Mouse (Mus musculus) spleen, postnatal 10 days (tissue): ENCODE results near the gene Igsf8.
A peak's percentile ranks its signal among the peaks of the same experiment; 100 is the strongest.
"Not testable (repeated sequence)": the region's sequence is repeated elsewhere in the genome, so short reads cannot be mapped to it uniquely, and the experiment has no call there.

ENCODE experiments used
- DNase-seq, 2 experiments: peaks; one replicate each; pipeline ENCODE4 v3.0.0; 2021 to 2022; ENCODE audit warnings: low spot score in 2 of 2

Gene Igsf8

DNA sequence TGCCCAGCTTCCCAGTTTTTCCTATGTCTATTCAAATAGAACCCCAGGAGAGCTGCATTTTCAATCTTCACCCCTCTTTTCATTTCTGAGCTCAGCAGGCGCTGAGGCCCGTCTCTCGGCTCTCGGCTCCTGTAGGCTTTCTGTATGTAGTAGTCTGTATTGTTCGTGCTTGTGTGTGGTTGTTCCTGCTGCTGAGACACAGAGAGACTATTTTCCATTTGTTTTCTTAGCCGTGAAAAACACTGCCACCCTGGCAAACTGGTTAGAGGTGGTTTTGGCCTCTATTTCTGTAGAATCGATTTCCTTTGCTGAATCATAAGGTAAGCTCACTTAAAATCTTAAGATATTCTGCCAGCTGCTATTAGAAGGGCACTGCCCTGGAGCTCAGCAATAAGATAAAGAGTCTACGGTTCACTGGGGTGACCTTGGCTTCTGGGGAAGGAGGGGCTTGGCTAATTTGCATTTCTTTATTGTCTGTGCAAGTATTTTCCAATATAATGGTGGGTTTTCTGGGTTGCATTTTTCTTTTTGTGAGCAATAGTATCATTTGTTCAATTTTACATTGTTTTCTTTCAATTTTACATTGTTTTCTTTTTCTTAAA lies at the start of gene Igsf8:
Igsf8 (plus strand) TSS at position 165 of the 602 bp plus-strand sequence.
- DNase-seq = no peak

DNA sequence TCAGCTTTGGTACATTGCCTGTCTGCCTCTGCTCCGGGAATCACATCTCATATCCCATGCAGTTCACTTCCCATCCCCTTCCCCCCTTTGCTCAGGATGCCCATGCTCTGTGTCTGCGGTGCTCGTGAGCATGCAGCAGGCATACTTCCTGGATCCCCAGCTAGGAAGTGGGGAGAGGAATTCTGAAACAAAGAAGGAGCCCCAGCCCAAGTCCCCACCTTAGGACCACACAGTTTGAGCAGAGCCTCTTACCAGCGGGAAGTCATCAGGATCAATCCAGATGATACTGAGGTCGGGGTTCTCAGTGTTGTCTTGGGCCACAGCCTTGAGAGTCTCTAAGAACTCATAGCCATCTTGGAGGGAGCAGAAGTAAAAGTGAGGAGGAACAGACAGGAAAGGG lies 48.7 kb upstream of the Igsf8 start:
- no peak for DNase-seq

DNA sequence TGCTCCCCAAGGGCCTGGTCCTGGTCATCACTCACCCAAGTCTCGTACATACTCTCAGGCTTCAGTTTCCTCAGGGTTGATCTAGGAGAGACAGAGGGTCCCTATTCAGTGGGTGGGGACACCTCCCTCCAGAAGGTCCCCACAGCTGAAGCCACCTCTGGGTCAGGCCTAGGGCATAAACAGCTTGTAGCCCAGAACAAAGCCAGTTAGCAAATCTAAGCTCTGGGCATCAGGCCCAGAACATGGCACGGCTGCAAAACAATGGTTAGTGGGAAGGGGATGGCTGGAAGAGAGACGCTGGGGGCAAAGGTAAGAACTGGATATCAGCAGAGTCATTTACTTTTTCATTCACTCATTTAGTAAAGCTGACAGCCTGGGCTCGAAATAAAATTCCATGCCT lies 47.7 kb upstream of the Igsf8 start:
- DNase-seq = no peak

DNA sequence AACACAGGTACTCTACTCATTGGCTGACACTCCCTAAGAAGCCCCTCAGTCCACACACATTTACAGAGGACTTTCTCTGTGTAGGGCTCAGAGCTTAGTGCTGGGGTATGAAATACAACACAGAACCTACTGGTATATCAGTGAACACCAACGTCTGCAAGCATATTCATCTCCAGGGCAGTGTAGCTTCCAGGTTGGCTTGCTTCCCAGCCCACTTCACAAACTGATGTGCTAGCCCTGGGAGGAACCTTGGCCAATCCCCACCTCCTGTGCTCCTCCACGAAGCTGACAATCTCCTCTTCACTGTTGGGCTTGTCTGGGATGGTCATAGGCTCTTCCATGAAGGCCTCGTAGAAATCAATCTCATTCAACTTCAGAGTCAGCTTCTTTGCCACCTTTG lies 46.7 kb upstream of the Igsf8 start:
- no peak for DNase-seq

DNA sequence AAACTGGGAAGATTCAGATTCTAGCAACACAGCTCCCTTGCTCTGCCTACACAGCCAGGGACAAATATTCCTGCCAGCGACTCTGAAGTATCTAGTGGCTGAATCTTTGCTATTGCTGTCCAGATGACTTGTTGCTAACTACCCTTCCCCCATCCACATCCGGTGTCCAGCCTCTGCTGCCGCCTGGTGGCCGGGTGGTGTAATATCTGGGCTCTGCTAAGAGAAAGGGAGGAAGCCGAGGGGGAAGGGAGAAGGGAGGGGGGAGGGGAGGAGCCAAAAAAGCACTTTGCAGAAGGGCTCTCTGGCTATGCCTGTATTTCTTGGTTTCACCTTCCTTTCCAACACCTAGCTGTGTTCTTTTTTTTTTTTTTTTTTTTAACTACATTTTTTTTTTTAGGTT lies 44.3 kb upstream of the Igsf8 start:
- peak; percentile 81 to 90 for DNase-seq

DNA sequence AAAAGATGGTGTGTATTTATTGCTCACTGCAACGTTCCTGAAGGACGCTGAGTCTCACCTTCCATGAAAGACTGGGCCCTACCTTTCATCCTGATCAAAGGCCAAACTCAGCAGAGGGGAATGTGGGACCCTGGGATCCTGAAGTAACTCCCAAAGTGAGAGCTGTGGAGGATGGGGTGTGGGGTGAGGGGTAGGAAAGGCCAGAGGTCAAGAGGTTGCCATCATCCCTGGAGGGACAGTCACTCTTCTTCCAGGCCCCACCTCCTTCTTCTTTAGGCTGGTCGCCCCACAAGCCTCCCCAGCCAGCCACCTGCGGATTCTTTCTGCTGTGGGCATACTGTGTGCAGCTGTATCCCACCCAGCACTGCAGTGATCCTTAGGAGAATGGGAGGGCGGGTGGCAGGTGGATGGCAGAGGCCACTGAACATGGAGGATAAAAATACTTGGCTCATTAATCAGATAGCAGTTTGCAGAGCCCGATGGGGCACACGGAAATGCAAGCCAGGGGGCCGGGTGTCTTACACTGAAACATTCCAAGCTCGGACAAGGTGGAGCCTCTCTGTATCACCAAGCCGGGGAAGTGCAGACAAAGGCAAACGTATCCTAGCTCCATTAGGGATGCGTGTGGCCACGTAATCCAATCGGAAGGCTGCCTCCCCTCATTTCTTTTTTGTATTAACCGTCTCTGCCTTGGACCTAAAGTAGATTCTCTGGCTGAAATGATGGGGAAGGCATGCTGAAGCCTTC lies 43.1 kb upstream of the Igsf8 start:
- DNase-seq = no peak

DNA sequence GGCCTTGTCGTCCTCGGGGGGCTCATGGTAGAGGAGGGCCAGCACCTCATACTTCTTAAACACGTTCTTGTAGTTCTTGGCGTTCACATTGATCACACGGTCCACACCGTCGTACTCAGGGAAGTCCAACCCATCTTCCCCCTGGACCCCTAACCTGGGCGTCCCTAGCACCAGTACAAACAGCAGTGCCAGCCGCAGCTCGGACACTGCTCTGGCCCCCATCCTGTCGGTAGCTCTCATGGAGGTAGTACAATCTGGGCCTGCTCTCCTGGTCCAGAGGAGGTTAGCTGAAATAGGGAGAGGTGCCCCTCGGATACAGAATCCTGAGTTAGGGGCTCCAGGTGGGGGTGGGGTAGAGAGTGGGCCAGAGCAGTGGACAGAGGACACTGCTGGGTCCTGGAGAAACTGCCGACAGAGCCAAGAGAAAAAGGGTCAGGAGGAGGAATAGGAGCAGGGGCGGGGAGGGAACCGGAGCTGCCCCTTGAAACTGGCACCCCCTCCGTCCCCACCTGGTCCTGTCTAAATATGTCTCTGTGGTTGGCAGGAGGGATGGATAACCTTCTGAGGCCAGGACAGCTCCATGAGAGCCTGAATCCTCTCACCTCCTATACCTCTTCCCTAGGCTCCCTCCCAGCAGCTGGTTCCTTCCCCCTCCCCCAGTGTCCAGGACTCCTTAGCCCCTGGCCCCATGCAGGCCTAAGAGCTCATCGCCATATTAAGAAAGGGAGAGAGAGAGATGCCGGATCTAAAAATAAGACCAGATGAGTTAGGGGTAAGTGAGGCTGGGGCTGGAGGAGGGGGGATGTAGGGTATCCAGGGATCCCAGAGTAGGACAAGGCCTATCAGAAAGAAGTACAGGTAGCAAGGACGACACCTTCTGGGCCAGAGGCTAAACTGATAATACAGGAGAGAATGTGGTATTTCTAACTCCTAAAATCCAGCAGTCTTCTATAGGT lies 41.7 kb upstream of the Igsf8 start, which contains the start of gene Casq1:
Casq1 (minus strand) TSS at position 418 of the 956 bp plus-strand sequence.
- no peak for DNase-seq

DNA sequence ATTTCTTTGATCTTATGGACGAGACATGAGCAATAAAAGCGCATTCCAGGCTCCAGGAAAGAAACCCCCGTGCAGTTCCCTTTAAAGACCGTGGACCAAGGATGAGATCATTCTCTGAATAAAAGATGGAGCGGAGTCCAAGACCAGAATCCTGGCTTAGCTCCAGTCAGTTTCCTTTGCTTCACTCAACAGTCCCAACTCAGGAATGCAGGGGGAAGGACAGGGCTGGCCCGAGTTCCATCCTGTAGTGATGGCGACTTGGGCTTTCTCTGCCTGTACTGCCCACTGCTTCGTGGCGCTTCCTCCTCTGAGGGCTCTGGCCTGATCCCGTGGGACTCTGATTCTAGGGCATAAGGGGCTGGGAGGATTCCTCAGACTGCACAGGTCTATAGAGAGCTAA lies 41.0 kb upstream of the Igsf8 start:
- no peak for DNase-seq

DNA sequence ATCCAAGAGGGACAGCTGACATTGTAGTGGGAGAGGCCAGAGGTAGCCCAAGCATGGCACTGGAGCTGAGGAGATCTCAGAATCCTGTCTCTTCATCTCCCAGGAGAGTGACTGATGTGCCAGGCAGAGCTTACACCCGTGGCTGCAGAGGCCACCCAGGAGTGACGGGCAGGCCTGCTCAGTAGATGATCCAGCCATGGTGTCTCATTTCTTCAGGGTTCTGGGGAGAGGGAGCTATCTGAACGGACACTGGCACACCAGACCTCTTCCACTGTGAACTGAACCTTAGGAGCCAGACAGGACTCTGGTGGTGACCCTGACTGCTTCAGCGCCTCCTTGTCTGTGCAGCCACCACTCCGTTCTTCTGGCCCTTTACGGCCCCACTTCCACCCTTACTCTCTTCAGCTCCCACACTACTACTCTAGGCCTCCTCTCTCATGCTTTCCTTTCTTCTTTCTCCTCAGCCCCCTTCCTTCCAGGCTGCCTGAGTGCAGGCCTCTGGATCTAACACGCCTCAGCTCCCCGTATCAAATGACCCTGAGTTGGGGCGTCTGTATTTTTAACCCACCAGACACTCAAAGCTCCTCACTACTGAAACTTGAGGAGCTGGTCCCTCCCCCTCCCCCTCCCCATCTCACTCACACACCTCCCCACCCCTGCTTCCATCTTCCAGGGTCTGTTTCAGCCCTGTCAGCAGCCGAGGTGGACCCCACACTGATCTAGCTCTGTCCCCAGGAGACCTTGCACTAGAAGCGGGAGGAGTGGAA lies 40.0 kb upstream of the Igsf8 start:
- no peak for DNase-seq

DNA sequence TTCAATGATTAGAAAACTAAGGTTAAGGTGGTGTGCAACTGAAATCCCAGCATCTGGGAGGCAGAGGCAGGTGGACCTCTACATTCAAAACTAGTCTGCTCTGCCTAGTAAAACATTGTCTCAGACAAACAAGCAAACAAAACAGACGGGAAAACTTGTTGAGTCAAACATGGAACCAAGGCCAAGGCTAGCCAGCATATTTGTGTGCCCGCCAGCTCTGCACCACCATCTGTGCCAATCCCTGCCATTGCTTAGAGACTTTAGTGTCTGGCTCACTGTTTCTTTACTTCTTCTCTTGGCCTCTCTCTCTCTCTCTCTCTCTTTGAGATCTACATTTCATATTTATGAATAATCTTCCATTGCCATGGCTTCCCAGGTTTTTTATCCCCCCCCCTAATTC lies 33.2 kb upstream of the Igsf8 start:
- DNase-seq = no peak

DNA sequence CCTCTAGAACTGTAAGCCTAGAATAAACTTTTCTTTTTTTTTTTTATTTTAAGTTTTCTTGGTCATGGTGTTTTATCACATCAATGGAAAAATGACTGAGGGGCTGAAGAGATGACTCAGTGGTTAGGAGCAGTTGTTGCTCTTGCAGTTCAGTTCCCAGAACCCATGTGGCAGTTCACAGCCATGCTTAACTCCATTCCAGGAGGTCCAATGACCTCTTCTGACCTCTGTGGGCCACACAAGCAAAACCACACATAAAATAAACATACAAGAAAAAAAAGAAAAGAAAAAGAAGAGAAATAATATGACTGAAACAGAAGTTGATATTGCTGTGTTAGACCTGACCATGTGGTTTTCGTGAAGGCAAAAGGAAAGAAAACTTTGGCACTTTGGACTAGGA lies 32.2 kb upstream of the Igsf8 start:
- DNase-seq = no peak

DNA sequence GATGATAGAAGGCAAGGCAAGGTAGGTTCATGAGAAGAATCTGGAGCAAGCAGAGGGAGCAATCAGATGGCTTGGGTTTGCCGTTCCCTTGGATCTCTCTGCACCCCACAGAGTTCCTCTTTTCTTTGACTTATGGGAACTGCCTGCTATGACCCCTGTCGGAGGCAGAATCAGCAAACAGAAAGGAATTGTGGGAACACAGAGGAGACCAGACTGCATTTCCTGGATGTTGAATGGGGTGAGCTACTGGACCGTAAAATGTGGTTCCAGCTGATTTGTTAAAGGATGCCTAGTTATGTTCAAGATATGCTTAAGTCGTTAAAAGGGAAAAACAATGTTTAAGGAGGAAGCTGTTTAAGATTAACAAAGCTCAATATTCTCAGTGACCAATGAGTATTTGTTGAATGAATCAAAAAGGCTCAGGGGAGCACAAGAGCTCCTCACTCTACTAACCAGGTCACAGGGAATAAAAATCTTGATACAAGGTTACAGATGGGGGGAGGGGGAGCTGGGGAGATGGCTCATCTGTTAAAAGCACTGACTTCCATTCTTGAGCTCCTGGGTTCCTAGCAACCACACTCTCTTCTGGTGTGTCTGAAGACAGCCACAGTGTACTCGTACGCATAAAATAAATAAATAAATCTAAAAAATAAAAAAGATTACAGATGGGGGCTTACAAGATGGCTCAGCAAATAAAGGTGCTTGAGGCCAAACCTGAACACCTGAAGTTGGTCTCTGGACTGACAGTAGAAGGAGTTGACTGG lies 20.3 kb upstream of the Igsf8 start:
- no peak for DNase-seq

DNA sequence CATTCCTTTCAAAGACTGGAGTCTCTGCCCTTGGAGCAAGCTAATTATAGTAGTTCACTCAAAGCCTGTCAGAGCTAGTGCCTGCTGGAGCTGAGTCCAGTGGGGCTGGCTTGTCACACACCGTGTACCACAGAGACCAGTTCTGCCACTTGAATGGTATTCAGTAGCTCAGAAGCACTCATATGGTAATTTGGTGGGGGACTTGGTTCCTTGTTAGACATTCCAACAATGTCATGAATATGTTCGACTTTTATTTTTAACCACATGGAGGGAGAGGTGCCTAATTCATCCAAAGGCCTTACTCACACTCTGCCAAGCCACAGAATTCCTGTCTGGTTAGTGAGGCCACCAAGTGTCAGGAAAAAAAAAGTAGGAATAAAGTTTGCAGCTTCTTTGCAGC lies 19.0 kb upstream of the Igsf8 start:
- DNase-seq = no peak

DNA sequence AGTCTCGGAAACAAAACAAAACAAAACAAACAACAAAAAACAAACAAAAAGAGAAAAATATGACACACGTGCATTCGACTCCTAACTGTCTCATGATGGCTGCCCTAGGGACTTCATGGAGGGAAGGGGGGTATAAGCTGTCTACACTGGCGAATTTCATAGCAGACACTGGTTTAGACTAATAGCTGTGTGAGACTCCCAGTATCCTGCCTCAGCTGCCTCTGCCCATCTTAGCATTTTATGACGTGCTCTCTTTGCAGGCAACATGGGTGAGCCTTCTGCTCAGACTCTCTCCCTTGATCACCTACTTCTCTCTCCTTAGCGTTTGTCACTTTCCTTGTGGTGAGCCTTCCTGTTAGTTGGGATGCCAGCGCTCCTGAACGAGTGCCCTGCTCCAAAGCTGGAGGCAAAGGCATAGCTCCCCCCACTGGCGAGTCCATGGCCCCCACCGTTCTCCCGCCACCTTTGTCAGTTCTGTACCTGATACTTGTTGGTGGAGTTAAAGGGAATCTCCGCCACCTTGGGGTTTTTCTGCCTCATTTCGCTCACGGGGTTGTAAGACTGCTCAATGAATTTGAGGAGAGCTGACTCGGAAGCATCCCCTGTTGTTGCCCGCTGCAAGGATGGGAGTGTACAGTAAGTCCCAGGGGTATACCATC lies 17.8 kb upstream of the Igsf8 start:
- DNase-seq = no peak

DNA sequence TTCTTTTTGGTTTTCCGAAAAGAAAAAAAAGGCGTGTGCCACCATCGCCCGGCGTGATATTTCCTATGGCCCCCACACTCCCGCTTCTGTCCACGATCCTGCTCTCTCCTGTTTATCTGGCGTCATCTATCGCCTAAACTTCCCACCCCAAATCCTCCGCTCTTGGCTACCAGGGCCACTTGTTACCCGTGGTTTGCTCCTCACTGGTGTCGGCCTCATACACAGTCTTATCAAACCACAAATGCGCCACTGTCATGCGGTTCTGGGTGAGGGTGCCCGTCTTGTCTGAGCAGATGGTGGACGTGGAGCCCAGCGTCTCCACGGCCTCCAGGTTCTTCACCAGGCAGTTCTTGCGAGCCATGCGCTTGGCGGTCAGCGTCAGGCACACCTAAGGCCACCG lies 16.8 kb upstream of the Igsf8 start:
- DNase-seq = not testable (repeated sequence)

DNA sequence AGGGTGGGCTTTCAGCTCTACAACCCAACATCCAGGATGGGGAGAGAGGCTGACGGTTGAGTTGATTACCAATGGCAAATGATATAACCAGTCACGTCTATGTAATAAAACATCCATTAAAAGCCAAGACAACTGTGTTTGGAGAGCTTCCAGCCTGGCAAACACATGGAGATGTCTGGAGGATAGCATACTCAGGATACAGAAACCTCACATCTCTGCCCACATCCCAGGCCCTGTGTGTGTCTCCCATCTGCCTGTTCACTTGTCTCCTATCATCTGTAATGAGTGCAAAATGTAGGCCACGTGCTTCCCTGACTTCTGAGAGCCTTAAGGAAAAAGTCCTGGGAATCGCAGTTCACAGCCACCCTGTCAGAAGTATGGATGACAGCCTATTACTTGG lies 14.2 kb upstream of the Igsf8 start:
- DNase-seq = no peak

DNA sequence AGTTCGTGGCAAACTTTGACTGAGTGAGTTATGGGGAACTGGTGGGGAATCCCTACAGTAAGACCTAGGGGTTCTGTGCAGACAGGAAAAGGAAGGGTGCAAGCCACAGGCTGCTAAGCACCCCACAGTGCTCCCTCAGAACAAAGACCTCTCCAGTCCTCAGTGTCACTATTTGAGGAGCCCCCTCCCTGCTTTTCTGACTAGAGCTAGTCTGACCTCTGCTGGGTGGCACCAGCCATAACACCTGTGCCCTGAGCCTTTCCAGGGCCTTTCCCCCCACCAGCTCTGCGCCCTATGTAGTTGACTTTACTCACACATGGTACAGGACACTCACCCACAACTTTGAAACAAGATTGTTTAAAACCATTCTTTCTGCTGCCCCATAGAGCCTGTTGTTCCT lies 13.8 kb upstream of the Igsf8 start:
- DNase-seq = peak in 1 of 2 experiments; percentile 37

DNA sequence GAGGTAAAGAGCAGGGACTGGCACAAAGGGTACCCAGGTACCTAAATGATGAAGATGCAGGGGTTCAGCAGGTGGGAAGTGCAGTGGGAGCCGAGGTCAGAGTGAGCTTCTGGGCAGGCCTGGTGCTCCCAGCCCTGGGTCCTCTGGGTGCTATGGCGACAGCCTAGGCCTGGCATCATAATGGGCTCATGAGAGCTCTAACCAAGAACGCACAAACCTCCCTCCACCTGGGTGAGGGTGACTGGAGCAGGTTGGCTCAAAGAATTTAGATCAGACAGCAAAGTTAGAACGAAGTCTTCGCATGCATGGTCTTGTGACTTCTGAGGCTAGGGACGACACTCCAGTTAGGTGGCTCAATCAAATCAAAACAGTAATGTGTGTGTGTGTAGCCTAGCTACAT lies 3.1 kb upstream of the Igsf8 start, which contains the start of gene Atp1a4:
Atp1a4 (minus strand) TSS at position 101 of the 400 bp plus-strand sequence.
- DNase-seq = no peak

DNA sequence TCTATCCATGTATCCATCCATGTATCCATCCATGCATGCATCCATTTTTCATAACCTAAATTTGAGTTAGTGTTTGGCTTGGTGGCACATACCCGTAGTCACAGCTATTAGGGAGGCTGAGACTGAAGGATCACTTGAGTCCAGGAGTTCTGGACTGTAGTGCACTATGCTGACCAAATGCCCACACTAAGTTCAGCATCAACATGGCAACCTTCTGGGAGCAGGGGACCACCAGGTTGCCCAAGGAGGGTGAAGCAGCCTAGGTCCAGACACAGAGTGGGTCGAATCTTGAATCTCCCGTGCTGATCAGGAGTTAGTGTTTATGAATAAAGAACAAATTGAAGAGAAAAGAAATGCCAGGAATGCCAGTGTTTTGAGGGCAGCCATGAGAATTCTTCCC lies 9.8 kb downstream of the Igsf8 start:
- no peak for DNase-seq

DNA sequence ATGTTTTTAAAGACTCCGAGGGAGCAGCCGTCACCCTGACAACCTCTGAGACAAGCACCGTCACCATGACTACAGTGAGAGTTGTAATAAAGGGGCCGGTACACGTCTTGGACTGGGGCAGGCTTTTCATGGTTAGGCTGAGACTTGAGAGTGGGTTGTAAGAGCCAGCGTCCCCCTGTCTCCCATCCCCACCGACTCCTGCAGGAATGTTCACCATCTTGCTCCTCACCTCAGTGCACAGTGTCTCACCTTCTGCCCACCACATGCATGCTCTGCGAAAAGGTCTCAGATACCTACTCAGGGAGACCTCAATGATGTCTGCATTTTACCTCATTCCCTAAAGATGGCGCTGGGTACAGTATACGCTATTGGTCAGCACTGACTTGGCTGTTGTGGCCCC lies 10.3 kb downstream of the Igsf8 start:
- no peak for DNase-seq
